Mouse (Mus musculus) ZHBTc4 (cell line): ENCODE data around the gene Cdk5r2.
A peak's percentile ranks its signal among the peaks of the same experiment; 100 is the strongest.
"Not testable (repeated sequence)": the region's sequence is repeated elsewhere in the genome, so short reads cannot be mapped to it uniquely, and the experiment has no call there.

Source experiments
- DNase-seq: peaks from one replicate; pipeline ENCODE4 v3.0.0-alpha.2; 2011; ENCODE audit warnings: low read depth, low spot score

The Cdk5r2 gene

DNA sequence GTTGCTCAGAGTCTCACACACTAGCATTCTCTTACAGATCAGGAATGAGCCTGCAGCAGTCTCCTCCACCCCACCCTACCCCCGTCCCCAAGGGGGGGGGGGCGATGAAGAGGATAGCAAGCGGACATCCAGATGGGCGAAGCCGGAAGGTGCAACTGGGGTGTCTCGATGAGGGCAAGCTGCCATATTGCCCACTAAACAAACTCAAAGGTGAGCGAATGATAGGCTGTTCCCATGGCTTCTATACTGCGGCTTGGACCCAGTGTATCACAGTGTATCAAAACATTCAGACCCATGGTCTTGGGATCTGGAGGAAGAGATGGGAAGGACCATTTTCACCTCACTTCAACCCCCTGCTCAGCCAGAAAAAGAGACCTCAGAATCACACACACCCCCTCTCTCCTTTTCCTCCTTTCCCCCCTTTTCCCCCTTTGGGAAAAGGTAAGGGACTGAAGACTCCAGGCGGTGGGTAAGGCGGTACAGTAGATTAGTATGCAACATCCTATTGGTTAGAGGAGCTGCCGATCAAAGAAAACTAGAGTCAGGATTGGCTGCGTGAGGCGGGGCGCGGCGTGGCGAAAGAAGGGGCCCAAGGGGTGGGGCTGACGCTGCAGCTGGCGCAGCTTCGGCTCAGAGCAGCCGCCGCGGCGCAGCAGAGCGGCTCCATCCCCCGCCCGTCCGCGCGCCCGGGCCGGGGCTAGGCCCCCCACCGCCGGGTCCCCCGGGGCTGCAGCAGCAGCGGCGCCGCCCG is at the start of gene Cdk5r2:
Cdk5r2 (plus strand) TSS at position 629 of the 751 bp plus-strand sequence.
- DNase-seq, result peak; percentile 97

GRCm38 (mm10) chr1:74805340-74805835 is 49.3 kb upstream of the Cdk5r2 start:
- DNase-seq, result no peak

DNA sequence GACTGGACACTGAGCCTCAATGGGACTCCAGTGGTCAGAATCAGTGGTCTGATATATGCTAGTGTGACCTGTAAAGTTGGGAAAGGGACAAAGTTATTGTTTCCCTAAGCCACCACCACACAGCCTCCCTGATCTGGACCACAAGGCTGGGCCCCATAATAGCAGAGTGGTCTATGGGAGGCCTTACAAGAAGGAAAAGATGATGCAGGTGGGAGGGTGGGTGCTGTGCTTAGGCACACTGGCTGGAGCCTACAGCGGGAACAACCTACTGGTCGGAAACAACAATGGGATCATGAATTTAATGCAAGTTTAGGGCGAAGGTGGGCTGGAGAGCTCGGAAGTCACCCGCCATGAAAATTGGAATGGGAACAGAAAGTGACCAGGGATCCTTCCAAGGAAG is 48.9 kb upstream of the Cdk5r2 start:
- DNase-seq, result no peak

DNA sequence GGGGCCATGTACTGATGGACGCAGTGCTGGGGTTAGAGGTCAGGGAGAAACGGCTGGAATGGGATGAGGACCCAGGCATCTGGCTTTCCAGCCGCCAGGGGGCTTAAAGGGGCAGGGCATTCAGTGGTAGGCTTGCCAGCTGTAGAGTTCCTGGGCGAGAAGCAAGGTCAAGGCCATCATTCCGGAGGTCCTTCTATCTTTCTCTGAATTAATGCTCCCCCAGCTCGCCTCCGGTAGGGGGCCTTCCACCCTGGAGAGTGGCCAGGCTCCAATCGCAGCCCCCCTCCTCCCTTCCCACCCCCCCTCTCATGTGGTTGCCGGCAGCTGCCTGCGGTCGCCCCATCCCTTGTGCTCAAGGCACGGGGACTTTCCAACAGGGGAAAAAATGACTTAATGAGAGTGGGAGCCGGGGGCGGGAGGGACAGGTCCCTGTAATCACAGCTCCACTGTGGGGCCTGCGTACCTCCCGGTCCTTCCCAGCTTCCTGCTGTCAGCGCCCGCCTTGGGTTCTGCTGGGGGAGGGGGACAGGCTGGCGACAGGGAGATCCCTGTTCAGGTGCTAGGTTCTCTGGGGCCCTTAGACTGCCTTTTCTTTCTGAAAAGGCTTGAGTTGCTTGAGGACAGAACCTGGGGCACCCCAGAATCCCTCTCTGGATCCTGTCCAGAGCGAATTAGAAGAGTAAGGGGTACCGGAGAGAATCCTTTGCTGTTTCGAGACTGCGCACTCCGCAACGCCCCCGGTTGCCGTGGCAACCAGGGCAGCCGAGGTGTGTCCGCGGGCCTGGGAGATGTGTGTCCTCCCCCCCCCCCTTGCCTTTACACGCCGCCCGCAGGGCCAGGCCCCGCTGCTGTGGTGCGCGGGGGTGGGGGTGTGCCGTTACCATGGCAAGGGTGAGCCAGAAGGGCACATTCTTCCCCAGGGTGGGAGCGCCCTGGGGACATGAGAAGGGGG is 48.1 kb upstream of the Cdk5r2 start:
- DNase-seq, result peak; percentile 73

- DNase-seq, result no peak
These were observed 47.1 kb upstream of the Cdk5r2 start for GRCm38 (mm10) chr1:74807551-74808071.

- peak; percentile 97 for DNase-seq
These were observed 46.7 kb upstream of the Cdk5r2 start for GRCm38 (mm10) chr1:74808078-74808477.

GRCm38 (mm10) chr1:74809007-74809406 is 45.7 kb upstream of the Cdk5r2 start:
- peak; percentile 87 for DNase-seq

GRCm38 (mm10) chr1:74814931-74815647 is 39.6 kb upstream of the Cdk5r2 start:
- peak; percentile 42 for DNase-seq

DNA sequence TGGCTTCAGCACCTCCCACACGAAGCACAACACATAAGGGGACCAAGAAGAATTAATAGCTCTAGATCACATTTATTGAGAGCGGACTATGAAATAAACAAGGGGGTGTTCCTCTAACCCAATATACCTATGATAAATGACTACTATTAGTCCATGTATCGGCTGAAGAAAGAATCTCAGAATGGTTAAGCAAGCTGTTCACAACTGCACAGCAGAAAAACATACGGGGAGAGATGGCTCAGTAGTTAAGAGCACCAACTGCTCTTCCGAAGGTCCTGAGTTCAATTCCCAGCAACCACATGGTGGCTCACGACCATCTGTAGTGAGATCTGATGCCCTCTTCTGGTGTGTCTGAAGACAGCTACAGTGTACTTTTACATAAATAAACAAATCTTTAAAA is 38.8 kb upstream of the Cdk5r2 start:
- not testable (repeated sequence) for DNase-seq

DNA sequence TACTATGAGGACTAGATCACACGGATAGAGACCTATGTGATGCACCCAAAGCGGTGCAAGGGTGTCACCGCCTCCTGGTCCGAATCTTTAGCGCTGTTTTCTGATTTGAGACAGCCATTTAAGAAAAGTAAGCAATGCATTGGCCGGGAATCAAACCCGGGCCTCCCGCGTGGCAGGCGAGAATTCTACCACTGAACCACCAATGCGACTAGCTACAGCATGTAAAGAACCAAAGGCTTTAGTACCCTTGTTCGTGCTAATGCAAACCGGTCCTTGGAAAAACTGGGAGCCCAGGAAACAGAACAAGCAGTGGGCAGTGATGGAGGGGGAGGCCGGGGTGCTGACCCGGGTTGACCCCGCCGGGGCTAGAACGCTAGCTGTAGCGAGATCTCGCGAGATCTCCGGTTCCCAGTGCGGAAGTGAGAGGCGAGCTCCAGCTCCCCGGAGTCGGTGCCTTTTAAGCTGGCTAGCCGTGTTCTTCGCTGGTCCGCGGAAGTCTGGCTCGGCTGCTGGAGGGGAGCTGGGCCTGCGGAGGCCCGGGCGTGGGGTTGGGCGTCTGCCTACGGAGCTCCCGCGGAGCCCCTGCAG is 38.0 kb upstream of the Cdk5r2 start:
- DNase-seq, result peak; percentile 96

- no peak for DNase-seq
These were observed 37.5 kb upstream of the Cdk5r2 start for GRCm38 (mm10) chr1:74817219-74817618.

DNA sequence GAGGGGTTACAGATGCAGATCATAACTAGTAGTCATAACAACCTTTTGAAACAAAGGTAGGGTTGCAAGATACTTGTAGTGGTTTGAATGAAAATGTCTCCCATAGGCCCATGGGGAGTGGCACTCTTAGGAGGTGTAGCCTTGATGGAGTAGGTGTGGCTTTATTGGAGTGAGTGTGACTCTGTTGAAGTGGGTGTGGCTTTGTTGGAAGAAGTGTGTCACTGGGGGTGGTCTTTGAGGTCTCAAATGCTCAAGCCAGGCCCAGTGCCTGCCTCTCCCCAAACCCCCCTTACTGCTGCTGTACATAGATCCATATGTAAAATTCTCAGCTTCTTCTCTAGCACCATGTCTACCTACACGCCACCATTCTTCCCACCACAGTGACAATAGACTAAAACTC is 36.2 kb upstream of the Cdk5r2 start:
- DNase-seq, result peak; percentile 41

- peak; percentile 47 for DNase-seq
These were observed 31.1 kb upstream of the Cdk5r2 start for GRCm38 (mm10) chr1:74823598-74823997.

- DNase-seq, result peak; percentile 97
These were observed 30.0 kb upstream of the Cdk5r2 start for GRCm38 (mm10) chr1:74824518-74825302.

- DNase-seq, result no peak
These were observed 24.7 kb upstream of the Cdk5r2 start for GRCm38 (mm10) chr1:74830061-74830460.

DNA sequence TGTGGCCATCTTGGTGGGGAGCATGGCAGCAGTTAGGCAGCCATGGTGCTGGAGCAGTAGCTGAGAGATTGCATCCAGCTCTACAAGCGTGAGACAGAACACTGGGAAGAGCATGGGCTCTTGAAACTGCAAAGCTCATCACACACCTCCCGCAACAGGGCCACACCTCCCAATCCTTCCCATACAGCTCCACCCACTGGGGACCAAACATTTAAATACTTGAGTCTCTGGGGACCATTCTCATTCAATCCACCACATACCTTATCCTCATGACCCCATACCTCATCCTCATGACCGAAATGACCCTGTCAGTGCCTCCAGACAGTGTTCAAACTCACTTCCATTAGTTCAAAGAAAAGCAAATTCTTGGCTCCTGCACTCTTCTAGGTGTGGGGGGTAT is 21.5 kb upstream of the Cdk5r2 start:
- DNase-seq, result peak; percentile 62

DNA sequence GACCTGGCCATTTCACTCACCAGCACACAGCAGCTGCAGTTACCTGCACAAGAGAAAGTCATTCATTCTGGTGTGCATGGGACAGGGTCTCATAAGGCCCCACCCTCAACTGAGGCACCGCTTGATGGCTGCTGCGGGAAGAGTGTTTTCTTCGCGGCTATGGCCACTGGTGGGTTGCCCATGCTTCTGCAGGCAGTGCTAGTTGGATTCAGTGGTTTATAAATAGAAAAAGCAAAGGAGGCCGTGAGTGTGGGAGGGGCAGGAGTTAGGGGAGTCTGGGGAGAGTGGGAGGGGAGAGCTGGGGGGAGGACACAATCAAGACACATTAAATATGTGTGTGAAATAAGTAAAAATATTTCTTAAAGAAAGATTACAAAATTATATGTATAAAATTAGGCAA is 11.6 kb upstream of the Cdk5r2 start:
- no peak for DNase-seq

DNA sequence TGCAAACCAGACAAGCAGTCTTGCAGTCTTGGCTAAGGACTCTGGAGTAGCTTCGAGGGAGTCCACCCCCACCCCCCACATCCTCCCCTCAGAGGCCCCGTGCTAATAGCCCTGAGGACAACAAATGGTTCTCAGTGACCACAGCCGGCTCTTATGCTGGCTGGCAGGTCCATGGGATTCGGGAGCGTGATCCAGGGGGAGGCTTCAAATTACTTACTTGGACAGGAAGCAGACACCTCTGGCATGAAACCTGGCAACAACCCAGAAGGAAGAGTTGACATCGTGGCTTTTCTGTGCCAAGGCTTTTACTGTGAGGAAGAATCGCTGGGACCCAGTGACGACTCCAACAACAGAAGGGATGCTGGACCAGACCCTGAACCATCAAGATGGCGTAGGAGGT is 8.4 kb upstream of the Cdk5r2 start:
- no peak for DNase-seq

GRCm38 (mm10) chr1:74848946-74849345 is 5.8 kb upstream of the Cdk5r2 start:
- no peak for DNase-seq

GRCm38 (mm10) chr1:74850251-74850650 is 4.5 kb upstream of the Cdk5r2 start:
- DNase-seq, result no peak
